ENCODE assay signal across 15 mouse cellular contexts in the genomic region with DNA sequence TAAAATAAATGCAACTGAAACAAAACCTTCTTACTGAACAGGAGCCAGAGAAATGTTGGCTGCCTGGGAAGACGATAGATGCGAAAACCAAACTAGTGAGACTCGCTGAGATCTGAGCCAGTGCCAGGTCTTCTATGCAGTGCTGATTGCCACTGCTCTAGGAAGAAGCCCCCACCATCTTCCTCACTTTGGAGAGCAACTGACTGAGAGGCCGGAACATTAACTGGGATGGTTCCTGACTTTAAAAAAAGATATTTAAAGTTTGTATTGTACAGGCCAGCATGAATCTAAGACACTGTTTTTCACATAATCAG.
A peak's percentile ranks its signal among the peaks of the same experiment; 100 is the strongest.
DNase-seq lines count a peak whose midpoint lies in the region; ATAC-seq and TF ChIP-seq lines count a peak whose summit lies in the region.
"Had no signal": no experiment of that assay in that cellular context is flagged by ENCODE, and none has a peak within 500 bp of the region (broad histone marks: within the 10 kb centered on the region; RNA-seq: fewer than 3 reads in every experiment).

No protein-coding gene starts in this region.

- ATAC-seq in forebrain, embryonic 16.5 days: peak; percentile 47; the same call in 1 of the 2 replicates
- no peak; the same call in 1 of the 2 replicates for ATAC-seq in forebrain, embryonic 15.5 days (replicated peaks)
- no peak for ATAC-seq in kidney, postnatal 0 days (replicated peaks; ENCODE audit: low FRiP score, low read depth)
- ATAC-seq in stomach, embryonic 16.5 days (ENCODE audit: insufficient read depth, low FRiP score): peak; percentile 48; the same call in 1 of the 2 replicates
- ATAC-seq: hindbrain, embryonic 16.5 days had no signal

- no peak overlapping the region for H3K4me3 ChIP-seq in forebrain, embryonic 16.5 days (replicated peaks; ENCODE audit: low read length)
- H3K4me3 ChIP-seq in forebrain, embryonic 15.5 days: no peak overlapping the region
- H3K4me3 ChIP-seq in kidney, postnatal 0 days (replicated peaks; ENCODE audit: low read depth, low read length): no peak overlapping the region
- H3K4me3 ChIP-seq in stomach, embryonic 16.5 days (replicated peaks; ENCODE audit: low read length): no peak overlapping the region
- H3K4me3 ChIP-seq: kidney, embryonic 15.5 days; megakaryocyte, embryonic 14.5 days; myocyte had no signal

- no peak overlapping the region for H3K27ac ChIP-seq in forebrain, embryonic 16.5 days (ENCODE audit: low read length)
- no peak overlapping the region for H3K27ac ChIP-seq in forebrain, embryonic 15.5 days (replicated peaks)
- H3K27ac ChIP-seq in kidney, postnatal 0 days: no peak overlapping the region
- H3K27ac ChIP-seq in stomach, embryonic 16.5 days (ENCODE audit: low read length): peak overlapping the region; percentile 60; the same call in 1 of the 2 replicates

- H3K36me3 ChIP-seq in forebrain, embryonic 16.5 days (ENCODE audit: control insufficient read depth, insufficient read depth): no peaks in the 10 kb centered on the region
- H3K36me3 ChIP-seq in forebrain, embryonic 15.5 days: no peaks in the 10 kb centered on the region
- no peaks in the 10 kb centered on the region for H3K36me3 ChIP-seq in kidney, postnatal 0 days (ENCODE audit: insufficient read depth, low read length)
- H3K36me3 ChIP-seq in stomach, embryonic 16.5 days (ENCODE audit: control insufficient read depth, insufficient read depth, low read length): no peaks in the 10 kb centered on the region
- H3K36me3 ChIP-seq: kidney, embryonic 15.5 days had no signal

- peak; percentile 38 for DNase-seq in kidney, postnatal 0 days (ENCODE audit: low spot score)
- no peak for DNase-seq in kidney, postnatal 14 days
- peak; percentile 5 for DNase-seq in ovary, adult 18-20 months (ENCODE audit: low spot score)
- DNase-seq in ovary, postnatal 10 days (ENCODE audit: low spot score): no peak
- no peak for DNase-seq in adipocyte (ENCODE audit: low spot score)
- DNase-seq: adrenal gland, postnatal 25 days; cerebellum, adult 11 months; thymus, postnatal 25 days had no signal

- H3K4me1 ChIP-seq in forebrain, embryonic 16.5 days (replicated peaks; ENCODE audit: control insufficient read depth, insufficient read depth, low read length): no peaks in the 10 kb centered on the region; the same call in 1 of the 2 replicates
- H3K4me1 ChIP-seq in forebrain, embryonic 15.5 days: no peaks in the 10 kb centered on the region; the same call in 1 of the 2 replicates
- H3K4me1 ChIP-seq in kidney, postnatal 0 days (replicated peaks; ENCODE audit: insufficient read depth, low read length): no peaks in the 10 kb centered on the region
- 0 out of 2 replicates have a peak, but pooled peaks cover 2% of the 10 kb centered on the region for H3K4me1 ChIP-seq in stomach, embryonic 16.5 days (ENCODE audit: control insufficient read depth, insufficient read depth, low read length)
- H3K4me1 ChIP-seq: kidney, embryonic 15.5 days; megakaryocyte, embryonic 14.5 days had no signal

- no peaks in the 10 kb centered on the region for H3K9me3 ChIP-seq in forebrain, embryonic 16.5 days (ENCODE audit: control insufficient read depth, low read length)
- no peaks in the 10 kb centered on the region for H3K9me3 ChIP-seq in forebrain, embryonic 15.5 days
- H3K9me3 ChIP-seq in kidney, postnatal 0 days (replicated peaks; ENCODE audit: low read length): no peaks in the 10 kb centered on the region
- H3K9me3 ChIP-seq in stomach, embryonic 16.5 days (replicated peaks; ENCODE audit: control insufficient read depth, low read length): no peaks in the 10 kb centered on the region
- H3K9me3 ChIP-seq: kidney, embryonic 15.5 days had no signal

- H3K4me2 ChIP-seq in forebrain, embryonic 16.5 days (ENCODE audit: low read length): no peak overlapping the region
- no peak overlapping the region for H3K4me2 ChIP-seq in forebrain, embryonic 15.5 days (replicated peaks)
- no peak overlapping the region for H3K4me2 ChIP-seq in kidney, postnatal 0 days (ENCODE audit: low read length)
- no peak overlapping the region for H3K4me2 ChIP-seq in stomach, embryonic 16.5 days (ENCODE audit: low read depth, low read length)
- H3K4me2 ChIP-seq: kidney, embryonic 15.5 days had no signal

- no peak overlapping the region for H3K9ac ChIP-seq in forebrain, embryonic 16.5 days (replicated peaks; ENCODE audit: low read depth, low read length)
- H3K9ac ChIP-seq in forebrain, embryonic 15.5 days (replicated peaks): no peak overlapping the region
- H3K9ac ChIP-seq in kidney, postnatal 0 days (ENCODE audit: low read depth, low read length): no peak overlapping the region
- H3K9ac ChIP-seq in stomach, embryonic 16.5 days (ENCODE audit: low read length): no peak overlapping the region
- H3K9ac ChIP-seq: kidney, embryonic 15.5 days had no signal

- WGBS in forebrain, embryonic 16.5 days: 62% methylated on average over 4 of the region's 4 CpGs
- 65% methylated on average over 4 of the region's 4 CpGs for WGBS in forebrain, embryonic 15.5 days
- 56% methylated on average over 4 of the region's 4 CpGs for WGBS in kidney, postnatal 0 days
- 50% methylated on average over 4 of the region's 4 CpGs for WGBS in stomach, embryonic 16.5 days

- H3K27me3 ChIP-seq in forebrain, embryonic 16.5 days (replicated peaks; ENCODE audit: control insufficient read depth, insufficient read depth, low read length): no peaks in the 10 kb centered on the region
- no peaks in the 10 kb centered on the region for H3K27me3 ChIP-seq in forebrain, embryonic 15.5 days
- no peaks in the 10 kb centered on the region for H3K27me3 ChIP-seq in kidney, postnatal 0 days (ENCODE audit: insufficient read depth, low read length)
- no peaks in the 10 kb centered on the region for H3K27me3 ChIP-seq in stomach, embryonic 16.5 days (ENCODE audit: control insufficient read depth, insufficient read depth, low read length)
- H3K27me3 ChIP-seq: kidney, embryonic 15.5 days; megakaryocyte, embryonic 14.5 days had no signal

- TF ChIP-seq CTCF in kidney, postnatal 0 days (IDR thresholded peaks at IDR 0.05; ENCODE audit: low read depth): no peak

Comparison
In these comparisons a context has a peak if more than half of its experiments do, and no peak if none do; other contexts are left out.
1. ATAC-seq: peak in forebrain, embryonic 16.5 days (single experiment) and stomach, embryonic 16.5 days (single experiment); none in forebrain, embryonic 15.5 days (single experiment) and kidney, postnatal 0 days (single experiment).
2. DNase-seq: peak in kidney, postnatal 0 days (single experiment) and ovary, adult 18-20 months (single experiment); none in kidney, postnatal 14 days (single experiment), ovary, postnatal 10 days (single experiment) and adipocyte (single experiment).